Mouse (Mus musculus) liver, embryonic 15.5 days (tissue): ENCODE measurements around the gene Fggy. TPM values are rescaled to one million over a fixed set of nuclear protein-coding genes. Genes with fewer than 3 reads are reported as not detected.

ENCODE experiments used
- ATAC-seq: fragments of 200-750 bp; cut with Nextera tagmentation; 2 replicates; pipeline ENCODE4 v1.8.0; 2017; ENCODE audit warnings: moderate number of reproducible peaks, mild to moderate bottlenecking, moderate library complexity; ENCODE audit not compliant: insufficient read depth
- H3K27ac ChIP-seq: fragments of 300-500 bp; sonication (generic); replicated peaks from 2 replicates; pipeline ENCODE4 v1.5.1; 2015; ENCODE audit warnings: mild to moderate bottlenecking, inconsistent platforms
- H3K27me3 ChIP-seq: fragments of 300-500 bp; sonication (generic); 2 replicates; pipeline ENCODE4 v1.6.1; 2015; ENCODE audit warnings: mild to moderate bottlenecking, inconsistent platforms
- H3K36me3 ChIP-seq: fragments of 300-500 bp; sonication (generic); replicated peaks from 2 replicates; pipeline ENCODE4 v1.6.1; 2015; ENCODE audit warnings: moderate library complexity, mild to moderate bottlenecking, inconsistent platforms
- H3K4me1 ChIP-seq: fragments of 300-500 bp; sonication (generic); replicated peaks from 2 replicates; pipeline ENCODE4 v1.6.1; 2015; ENCODE audit warnings: inconsistent platforms
- H3K4me2 ChIP-seq: fragments of 300-500 bp; sonication (generic); 2 replicates; pipeline ENCODE4 v1.6.1; 2015; ENCODE audit warnings: moderate library complexity, mild to moderate bottlenecking, inconsistent platforms
- H3K4me3 ChIP-seq: fragments of 300-500 bp; sonication (generic); replicated peaks from 2 replicates; pipeline ENCODE4 v1.5.1; 2015; ENCODE audit warnings: mild to moderate bottlenecking, inconsistent platforms
- H3K9ac ChIP-seq: fragments of 300-500 bp; sonication (generic); 2 replicates; pipeline ENCODE4 v1.6.1; 2015; ENCODE audit warnings: moderate library complexity, mild to moderate bottlenecking, inconsistent platforms
- H3K9me3 ChIP-seq: fragments of 300-500 bp; sonication (generic); replicated peaks from 2 replicates; pipeline ENCODE4 v1.6.1; 2016; ENCODE audit warnings: inconsistent platforms
- WGBS: fragments of 180-500 bp; shearing (Covaris S2); methylation state at CpG from one replicate; pipeline ENCODE4 v1.1.7; 2015; ENCODE audit warnings: mixed read lengths; ENCODE audit not compliant: insufficient replicate concordance; 5-methylcytosine and 5-hydroxymethylcytosine counted together
- polyA plus RNA-seq: library from polyadenylated mRNA; unstranded; fragments of >200 nt; fragmentation: Nextera tagmentation; extraction: Ambion mirVana; gene quantifications from 2 replicates; pipeline ENCODE4 v1.2.1, GENCODE M21; 2015

Gene Fggy
- polyA plus RNA-seq, 1 experiment from 2014 or later, result 31.6 TPM

DNA sequence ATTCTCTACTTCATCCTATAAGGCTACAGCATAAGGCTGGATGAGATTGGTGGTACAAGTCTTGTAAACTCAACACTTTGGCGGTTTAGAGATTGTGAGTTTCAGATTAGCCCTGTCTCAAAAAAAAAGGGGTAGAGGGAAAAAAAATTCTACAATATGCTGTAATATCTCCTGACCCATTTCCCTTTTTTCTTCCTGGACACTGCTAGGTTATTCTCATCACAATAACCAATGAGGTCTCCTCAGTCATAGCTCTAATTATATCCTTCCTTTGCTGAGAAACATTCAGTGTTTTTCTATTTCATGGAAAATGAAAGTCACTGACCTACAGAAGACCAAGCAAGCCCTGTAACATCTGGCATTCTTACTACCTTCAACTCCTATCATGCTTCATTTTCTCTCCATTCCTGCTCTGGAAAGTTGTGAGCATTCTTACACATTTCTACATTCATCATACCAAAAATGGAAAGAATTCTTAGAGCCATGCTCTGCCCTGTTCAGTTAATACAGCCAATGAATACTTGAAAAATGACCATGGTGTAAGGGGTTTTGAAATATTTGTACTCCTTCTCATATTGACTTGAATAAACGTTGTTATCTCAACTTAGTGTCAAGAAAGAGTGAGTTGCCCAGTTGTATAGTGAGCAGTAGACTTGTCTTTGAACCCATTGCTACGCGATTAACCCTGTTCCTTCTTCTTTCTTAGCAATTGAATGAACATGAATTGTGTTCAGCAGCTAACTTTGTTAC is 227.0 kb downstream of the Fggy start:
- 51% methylated on average over 4 of the region's 4 CpGs for WGBS
- no peak overlapping the region for H3K4me2 ChIP-seq

DNA sequence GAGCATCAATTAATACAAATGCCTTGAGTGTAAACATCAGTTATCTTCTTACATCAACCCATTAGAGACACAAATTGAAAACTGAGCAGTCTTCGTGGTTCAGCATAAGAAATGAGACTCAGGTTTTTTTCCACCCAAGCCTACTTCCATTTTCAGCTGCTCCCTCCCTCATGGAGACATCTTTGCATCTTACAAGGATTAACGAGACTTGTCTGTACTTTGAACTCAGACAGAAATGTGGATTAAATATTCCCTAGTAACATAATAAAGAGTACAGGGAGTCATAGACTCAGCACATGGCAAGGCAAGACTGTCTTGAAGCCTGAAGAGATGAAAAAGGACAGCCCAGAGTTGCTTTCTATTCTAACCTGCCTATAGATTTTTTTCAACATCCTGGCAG is 230.3 kb downstream of the Fggy start:
- H3K27me3 ChIP-seq, result no peaks in the 10 kb centered on the region
- H3K4me2 ChIP-seq, result no peak overlapping the region
- ATAC-seq, result no peak
- no peaks in the 10 kb centered on the region for H3K36me3 ChIP-seq
- H3K9me3 ChIP-seq, result no peaks in the 10 kb centered on the region
- H3K4me1 ChIP-seq, result no peaks in the 10 kb centered on the region
- no peak overlapping the region for H3K27ac ChIP-seq
- H3K9ac ChIP-seq, result no peak overlapping the region
- WGBS, result 46% methylated on average over 2 of the region's 2 CpGs
- H3K4me3 ChIP-seq, result no peak overlapping the region

More for the DNA sequence above, 227.0 kb downstream of the Fggy start:
- Histone ChIP-seq H3K4me3 (no peak overlapping the region), H3K9ac (no peak overlapping the region), H3K36me3 (no peaks in the 10 kb centered on the region), H3K27me3 (no peaks in the 10 kb centered on the region), H3K4me1 (no peaks in the 10 kb centered on the region), H3K9me3 (no peaks in the 10 kb centered on the region), H3K27ac (no peak overlapping the region)
- ATAC-seq, result no peak

DNA sequence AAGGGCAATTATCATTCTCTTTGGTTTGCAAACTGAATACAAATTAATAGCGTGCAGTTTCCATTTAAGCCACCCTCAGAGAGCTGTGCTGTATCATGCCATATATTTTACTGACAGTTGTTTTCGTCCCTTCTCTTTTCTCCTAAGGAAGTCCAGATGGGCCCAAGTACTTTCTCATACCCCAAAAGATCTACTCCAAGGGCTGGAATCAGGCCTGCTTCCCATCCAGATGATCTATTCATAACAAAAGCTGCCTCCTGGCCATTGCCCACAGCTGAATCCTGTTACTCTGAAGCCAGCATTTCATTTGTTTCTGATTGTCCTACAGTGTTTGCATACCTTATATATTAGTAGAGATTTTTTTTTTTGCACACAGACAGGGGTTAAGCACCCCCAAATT is 231.6 kb downstream of the Fggy start:
- ATAC-seq, result no peak
- H3K36me3 ChIP-seq, result no peaks in the 10 kb centered on the region
- H3K27me3 ChIP-seq, result no peaks in the 10 kb centered on the region
- H3K27ac ChIP-seq, result no peak overlapping the region
- H3K9ac ChIP-seq, result no peak overlapping the region
- H3K4me2 ChIP-seq, result no peak overlapping the region
- no peaks in the 10 kb centered on the region for H3K9me3 ChIP-seq
- H3K4me1 ChIP-seq, result no peaks in the 10 kb centered on the region
- WGBS, result 53% methylated on average over 2 of the region's 2 CpGs
- H3K4me3 ChIP-seq, result no peak overlapping the region

DNA sequence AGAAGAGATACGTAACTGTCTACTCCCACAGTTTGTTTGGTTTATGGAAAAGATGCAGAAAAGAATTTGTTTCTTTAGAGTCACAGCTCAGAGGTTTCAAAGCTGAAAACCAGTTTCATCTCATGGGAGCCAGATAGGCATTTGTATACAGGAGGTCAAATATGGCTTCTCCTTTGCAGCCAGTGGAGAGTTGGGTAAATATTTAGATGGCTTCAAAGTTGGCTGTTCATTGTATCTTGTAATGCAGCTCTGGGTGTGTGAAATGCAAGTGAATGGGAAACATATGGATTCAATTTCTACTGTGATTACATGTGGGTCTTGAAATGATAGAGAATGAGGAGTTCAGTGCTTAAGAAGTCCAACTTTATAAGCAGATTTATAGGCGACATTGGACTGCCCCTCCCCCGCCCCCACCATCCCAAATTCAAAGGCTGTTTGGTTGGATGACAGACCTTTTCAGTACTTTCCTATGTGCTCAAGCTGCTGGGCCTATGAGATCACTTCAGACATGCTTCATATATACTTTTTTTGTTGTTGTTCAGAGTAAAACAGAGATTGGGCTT is 234.7 kb downstream of the Fggy start:
- H3K27ac ChIP-seq, result no peak overlapping the region
- no peak overlapping the region for H3K9ac ChIP-seq
- ATAC-seq, result no peak
- H3K4me2 ChIP-seq, result no peak overlapping the region
- H3K4me1 ChIP-seq, result 0 out of 2 replicates have a peak, but pooled peaks cover 4% of the 10 kb centered on the region
- H3K36me3 ChIP-seq, result no peaks in the 10 kb centered on the region
- H3K27me3 ChIP-seq, result no peaks in the 10 kb centered on the region
- H3K4me3 ChIP-seq, result no peak overlapping the region
- H3K9me3 ChIP-seq, result no peaks in the 10 kb centered on the region
- WGBS, result 64% methylated on average over 3 of the region's 3 CpGs

DNA sequence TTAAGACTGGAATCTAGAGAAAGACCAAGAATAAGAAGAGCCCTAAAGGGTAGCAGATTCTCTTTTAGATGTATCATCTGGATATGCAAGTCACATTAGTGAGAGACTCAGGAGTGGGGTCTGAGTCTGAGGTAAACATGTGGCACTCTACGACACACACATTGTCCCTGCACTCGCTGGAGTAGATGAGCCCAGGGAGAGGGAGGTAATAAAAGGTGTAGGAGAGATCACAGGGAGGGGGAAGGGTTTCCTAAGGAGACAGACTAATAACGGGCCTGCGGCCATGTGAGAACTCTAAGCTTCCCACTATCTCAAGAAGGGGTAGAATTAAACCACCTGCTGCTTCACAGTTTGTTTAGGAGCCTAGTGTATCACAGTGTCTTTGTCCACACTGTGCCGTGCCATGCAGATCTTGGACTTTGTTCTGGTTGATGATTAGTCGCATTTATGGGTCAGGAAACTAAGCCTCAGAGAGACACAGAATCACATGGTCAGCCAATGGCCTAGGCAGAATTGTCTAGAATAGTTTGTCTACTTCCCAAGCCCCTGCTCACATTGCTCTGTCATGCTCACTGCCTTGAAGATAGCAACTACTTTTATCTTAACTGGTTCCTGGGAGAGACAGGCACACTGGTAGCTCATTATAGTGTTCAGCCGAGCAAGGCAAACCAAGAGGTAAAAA is 236.5 kb downstream of the Fggy start:
- H3K4me1 ChIP-seq, result 0 out of 2 replicates have a peak, but pooled peaks cover 4% of the 10 kb centered on the region
- H3K36me3 ChIP-seq, result no peaks in the 10 kb centered on the region
- ATAC-seq, result peak; percentile 47; the same call in 1 of the 2 replicates
- H3K27me3 ChIP-seq, result no peaks in the 10 kb centered on the region
- no peaks in the 10 kb centered on the region for H3K9me3 ChIP-seq
- H3K4me2 ChIP-seq, result no peak overlapping the region
- H3K9ac ChIP-seq, result no peak overlapping the region
- no peak overlapping the region for H3K4me3 ChIP-seq
- 55% methylated on average over 7 of the region's 7 CpGs for WGBS
- no peak overlapping the region for H3K27ac ChIP-seq

DNA sequence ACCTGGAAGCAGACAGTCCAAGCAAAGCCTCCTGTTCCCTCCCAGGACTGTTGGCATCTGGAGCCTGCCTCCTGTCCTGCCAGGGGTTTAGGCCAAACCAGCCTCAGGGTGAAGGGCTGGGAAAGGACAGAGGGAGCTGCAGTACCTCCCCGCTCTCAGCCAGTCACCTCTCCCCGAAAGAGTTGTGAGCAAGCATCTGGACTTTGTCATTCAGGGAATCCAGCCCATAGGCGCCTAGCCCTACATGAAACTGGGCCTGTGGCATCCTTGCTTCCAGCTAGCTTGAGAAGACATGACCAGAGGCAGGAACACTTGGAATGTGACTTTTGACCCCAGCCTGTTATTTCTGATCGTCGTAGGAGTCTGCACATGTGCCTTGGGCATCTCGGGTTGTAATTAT is 237.3 kb downstream of the Fggy start:
- Histone ChIP-seq H3K27me3 (no peaks in the 10 kb centered on the region), H3K9me3 (no peaks in the 10 kb centered on the region), H3K9ac (no peak overlapping the region), H3K27ac (peak overlapping the region; percentile 38; the same call in 1 of the 2 replicates), H3K4me1 (0 out of 2 replicates have a peak, but pooled peaks cover 4% of the 10 kb centered on the region), H3K4me3 (no peak overlapping the region), H3K36me3 (no peaks in the 10 kb centered on the region), H3K4me2 (no peak overlapping the region)
- ATAC-seq, result no peak
- WGBS, result 74% methylated on average over 6 of the region's 6 CpGs

DNA sequence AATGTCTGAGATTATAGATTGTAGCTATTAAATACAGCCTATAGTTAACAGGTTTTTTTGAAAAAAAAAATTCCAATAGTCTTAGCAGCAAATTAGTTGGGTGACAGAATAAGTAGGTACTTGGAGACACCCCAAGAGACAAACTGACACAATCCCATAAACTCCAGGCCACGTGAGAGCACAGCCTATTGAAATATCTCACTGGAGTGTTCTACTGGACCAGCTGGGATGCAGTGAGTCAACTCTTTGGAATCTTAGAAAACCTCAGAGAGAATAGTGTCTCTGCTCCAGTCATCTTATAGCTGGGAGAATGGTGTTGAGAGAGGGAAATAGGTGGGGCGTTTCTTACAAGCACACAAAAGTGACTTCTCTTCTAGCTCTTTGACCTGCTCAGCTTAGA is 238.0 kb downstream of the Fggy start:
- no peak for ATAC-seq
- no peak overlapping the region for H3K4me2 ChIP-seq
- 0 out of 2 replicates have a peak, but pooled peaks cover 4% of the 10 kb centered on the region for H3K4me1 ChIP-seq
- WGBS, result 55% methylated on average over 2 of the region's 2 CpGs
- H3K27me3 ChIP-seq, result no peaks in the 10 kb centered on the region
- no peak overlapping the region for H3K4me3 ChIP-seq
- H3K9me3 ChIP-seq, result no peaks in the 10 kb centered on the region
- no peaks in the 10 kb centered on the region for H3K36me3 ChIP-seq
- H3K27ac ChIP-seq, result no peak overlapping the region
- H3K9ac ChIP-seq, result no peak overlapping the region

DNA sequence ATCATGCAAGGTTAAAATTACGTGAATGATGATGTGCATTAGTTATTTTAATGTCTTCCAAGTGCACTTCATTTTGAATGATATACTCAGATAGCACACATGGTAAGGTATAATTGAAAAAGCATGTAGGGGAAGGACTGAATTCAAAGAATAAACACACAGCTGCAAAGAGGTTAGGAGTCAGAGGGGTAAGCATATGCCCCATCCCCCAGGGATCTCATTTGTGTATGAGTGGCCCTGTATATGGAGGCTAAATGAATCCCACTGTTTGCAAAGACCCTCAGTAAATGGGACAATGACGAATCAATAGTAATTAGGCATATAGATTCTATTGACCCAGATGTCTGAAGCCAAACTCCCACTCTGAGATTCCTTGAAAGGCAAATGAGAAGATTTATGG is 262.3 kb downstream of the Fggy start:
- H3K4me3 ChIP-seq, result no peak overlapping the region
- H3K27me3 ChIP-seq, result no peaks in the 10 kb centered on the region
- 49% methylated on average over 2 of the region's 2 CpGs for WGBS
- ATAC-seq, result no peak
- H3K9ac ChIP-seq, result no peak overlapping the region
- H3K36me3 ChIP-seq, result no peaks in the 10 kb centered on the region
- no peaks in the 10 kb centered on the region for H3K9me3 ChIP-seq
- no peak overlapping the region for H3K27ac ChIP-seq
- no peaks in the 10 kb centered on the region for H3K4me1 ChIP-seq
- H3K4me2 ChIP-seq, result no peak overlapping the region

DNA sequence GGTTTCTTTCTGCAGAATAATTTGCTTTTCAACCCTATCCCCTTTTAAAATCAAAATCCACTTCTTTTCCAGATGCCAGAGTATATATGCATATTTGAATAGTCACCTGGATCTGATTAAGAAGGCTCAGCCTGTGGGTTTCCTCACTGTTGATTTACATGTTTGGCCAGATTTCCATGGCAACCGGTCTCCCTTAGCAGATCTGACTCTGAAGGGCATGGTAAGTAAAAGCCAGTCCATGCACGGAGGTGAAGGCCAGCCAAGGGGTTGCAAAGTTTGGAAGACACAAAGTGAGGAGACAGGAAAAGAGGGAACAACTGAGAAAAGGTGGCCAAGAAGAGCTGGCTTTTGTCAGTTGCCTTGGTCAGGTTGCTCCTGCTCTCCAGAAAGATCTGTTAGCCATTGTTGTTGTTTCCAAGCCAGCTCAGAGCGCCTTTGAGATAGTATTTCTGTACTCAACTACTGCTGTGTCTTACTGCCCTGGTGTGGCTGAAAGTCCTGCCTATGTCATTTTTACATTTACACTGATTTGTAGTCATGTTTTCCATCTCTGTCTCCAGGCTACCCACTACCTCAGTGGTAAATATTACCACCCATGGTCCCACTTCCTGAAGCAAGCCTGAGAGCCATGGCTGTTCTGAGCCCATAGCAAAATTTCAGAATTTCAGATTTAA is 264.7 kb downstream of the Fggy start:
- Histone ChIP-seq H3K27ac (no peak overlapping the region), H3K9me3 (no peaks in the 10 kb centered on the region), H3K9ac (no peak overlapping the region), H3K36me3 (no peaks in the 10 kb centered on the region), H3K4me3 (no peak overlapping the region), H3K4me1 (no peaks in the 10 kb centered on the region), H3K27me3 (no peaks in the 10 kb centered on the region), H3K4me2 (no peak overlapping the region)
- WGBS, result 43% methylated on average over 3 of the region's 3 CpGs
- no peak for ATAC-seq

DNA sequence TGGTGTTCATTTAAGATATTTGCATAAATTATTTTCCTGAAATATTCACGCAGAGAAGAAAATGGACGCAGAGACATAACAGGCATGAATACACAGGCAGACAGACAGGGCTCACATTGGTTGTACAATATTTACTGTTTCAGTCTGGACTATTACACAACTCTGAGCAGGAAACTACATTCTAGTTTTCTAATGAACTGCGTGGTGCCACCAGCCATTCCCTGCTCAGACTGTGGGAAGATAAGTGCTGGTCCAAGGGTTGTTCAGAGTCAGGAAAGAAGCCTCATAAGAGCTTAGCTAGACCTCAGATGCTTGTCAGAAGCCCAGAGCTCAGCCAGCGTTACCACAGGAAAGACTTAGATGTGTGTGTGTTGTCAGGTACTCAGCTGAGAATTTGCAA is 270.9 kb downstream of the Fggy start:
- H3K27me3 ChIP-seq, result no peaks in the 10 kb centered on the region
- H3K27ac ChIP-seq, result no peak overlapping the region
- no peak overlapping the region for H3K4me3 ChIP-seq
- 57% methylated on average over 4 of the region's 4 CpGs for WGBS
- no peak overlapping the region for H3K9ac ChIP-seq
- H3K4me1 ChIP-seq, result no peaks in the 10 kb centered on the region
- no peak overlapping the region for H3K4me2 ChIP-seq
- no peaks in the 10 kb centered on the region for H3K9me3 ChIP-seq
- no peaks in the 10 kb centered on the region for H3K36me3 ChIP-seq
- ATAC-seq, result no peak

DNA sequence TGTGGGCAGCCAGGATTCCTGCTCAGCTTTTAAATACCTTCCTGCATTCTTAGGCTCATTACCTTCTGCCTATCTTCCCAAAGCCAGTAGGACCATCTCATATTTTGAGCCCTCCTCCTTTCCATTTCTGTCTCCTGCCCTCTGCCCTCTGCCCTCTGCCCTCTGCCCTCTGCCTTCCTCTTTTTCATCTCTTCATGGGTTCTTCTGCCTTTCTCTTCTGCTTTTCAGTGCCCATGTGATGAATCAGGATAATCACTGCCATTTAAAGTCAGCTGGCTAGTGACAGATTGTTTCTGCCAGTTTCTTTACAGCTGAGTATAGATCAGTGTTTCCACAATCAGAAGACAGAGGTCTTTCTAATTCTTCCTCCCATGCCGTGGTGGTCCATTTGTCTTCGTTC is 273.0 kb downstream of the Fggy start:
- no peak for ATAC-seq
- WGBS, result 54% methylated on average over 2 of the region's 2 CpGs
- no peak overlapping the region for H3K27ac ChIP-seq
- no peaks in the 10 kb centered on the region for H3K9me3 ChIP-seq
- H3K4me3 ChIP-seq, result no peak overlapping the region
- no peaks in the 10 kb centered on the region for H3K27me3 ChIP-seq
- H3K9ac ChIP-seq, result no peak overlapping the region
- H3K4me2 ChIP-seq, result no peak overlapping the region
- no peaks in the 10 kb centered on the region for H3K36me3 ChIP-seq
- no peaks in the 10 kb centered on the region for H3K4me1 ChIP-seq
